Mouse (Mus musculus) myocyte (in vitro differentiated cells): ENCODE data around the gene Ddah2.

Source experiments
- MAX ChIP-seq: IDR thresholded peaks from one replicate; pipeline ENCODE4 v1.6.1; 2011; ENCODE audit warnings: low read depth, mild to moderate bottlenecking, control low read depth
- MYOD1 ChIP-seq, 3 experiments: IDR thresholded peaks; one replicate each; pipeline ENCODE4 v1.6.1; 2011; ENCODE audit warnings: control low read depth in 2 of 3, low read depth in 2 of 3, mild to moderate bottlenecking in 2 of 3, moderate library complexity in 1 of 3; ENCODE audit not compliant: insufficient read length in 2 of 3, control insufficient read depth in 1 of 3
- POLR2A ChIP-seq: IDR thresholded peaks from one replicate; pipeline ENCODE4 v1.6.1; 2011; ENCODE audit warnings: low read depth, mild to moderate bottlenecking, control low read depth, moderate library complexity; ENCODE audit not compliant: insufficient read length
- POLR2AphosphoS2 ChIP-seq: IDR thresholded peaks from one replicate; pipeline ENCODE4 v1.6.1; 2011; ENCODE audit warnings: low read depth, control low read depth; ENCODE audit not compliant: insufficient read length
- REST ChIP-seq: IDR thresholded peaks from one replicate; pipeline ENCODE4 v1.6.1; 2011; ENCODE audit warnings: mild to moderate bottlenecking, control low read depth, moderate library complexity; ENCODE audit not compliant: insufficient read depth, insufficient read length
- TCF12 ChIP-seq: IDR thresholded peaks from one replicate; pipeline ENCODE4 v1.6.1; 2011; ENCODE audit warnings: mild to moderate bottlenecking, control low read depth; ENCODE audit not compliant: poor library complexity, insufficient read depth, severe bottlenecking

GRCm38 (mm10) chr17:35058316-35058715 is 519 bp upstream of the Ddah2 start:
- TF ChIP-seq POLR2A (no peak), TCF12 (no peak), MAX (no peak), REST (no peak), POLR2AphosphoS2 (no peak), MYOD1 (IDR thresholded peaks at IDR 0.05; ENCODE audit: control insufficient read depth in 1 of 3, insufficient read length in 2 of 3, low read depth in 2 of 3) (no peak)
